Mouse (Mus musculus): ENCODE data around the gene Sfpq.

DNA sequence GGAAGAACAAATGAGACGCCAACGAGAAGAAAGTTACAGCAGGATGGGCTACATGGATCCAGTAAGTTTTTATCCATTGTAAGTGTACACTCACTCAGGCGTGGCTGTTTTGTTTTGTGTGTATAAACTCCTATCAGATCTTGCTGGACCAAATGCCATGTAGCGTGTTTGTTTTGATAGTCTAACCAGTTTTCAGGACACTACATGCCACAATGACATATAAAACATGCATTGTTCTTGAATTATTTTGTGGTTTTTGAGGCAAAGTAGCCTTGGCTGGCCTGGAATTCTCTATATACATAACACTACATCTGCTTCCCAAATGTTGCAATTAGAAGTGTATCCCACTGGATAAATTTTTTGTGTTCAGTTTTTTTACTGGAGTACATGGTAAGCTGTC lies 5.7 kb downstream of the Sfpq start:
- TF ChIP-seq CTCF (IDR thresholded peaks at IDR 0.05; ENCODE audit: low read depth) (no peak), EP300 (IDR thresholded peaks at IDR 0.05; ENCODE audit: low read depth) (no peak)

Data from liver, embryonic 14.5 days (tissue).